Mouse (Mus musculus): Measurements from ENCODE around the gene Eepd1. TPM values are rescaled to one million over a fixed set of nuclear protein-coding genes. Genes with fewer than 3 reads are reported as not detected.

The Eepd1 gene
- total RNA-seq, 2 experiments from 2014 or later, result 99.2 to 114 TPM

- no peak for DNase-seq
- no peak overlapping the region for H3K4me3 ChIP-seq
- TF ChIP-seq CTCF (IDR thresholded peaks at IDR 0.05), result no peak
- H3K27ac ChIP-seq, result peak overlapping the region; percentile 68
- intact Hi-C loops (cut with DNase I), result loop anchor here (5.0 kb wide), 2 partner anchors 67 to 162 kb away; partner anchors contain the start of gene Eepd1
Measured at GRCm38 (mm10) chr9:25549130-25550060, 68.0 kb downstream of the Eepd1 start.

GRCm38 (mm10) chr9:25550196-25550595, 68.8 kb downstream of the Eepd1 start:
- DNase-seq, result no peak
- Histone ChIP-seq H3K27ac (peak overlapping the region; percentile 68), H3K4me3 (no peak overlapping the region)
- no peak for TF ChIP-seq CTCF (IDR thresholded peaks at IDR 0.05)
- intact Hi-C loops (cut with DNase I), result loop anchor here (5.0 kb wide), 1 partner anchor 68 kb away; the partner anchor contains the start of gene Eepd1

- Histone ChIP-seq H3K27ac (peak overlapping the region; percentile 64), H3K4me3 (no peak overlapping the region)
- no peak for TF ChIP-seq CTCF (IDR thresholded peaks at IDR 0.05)
- intact Hi-C loops (cut with DNase I), result loop anchor here (5.0 kb wide), 1 partner anchor 70 kb away; the partner anchor contains the start of gene Eepd1
- DNase-seq, result no peak
Measured at GRCm38 (mm10) chr9:25552532-25552931, 71.2 kb downstream of the Eepd1 start.

- peak; percentile 40 for TF ChIP-seq CTCF (IDR thresholded peaks at IDR 0.05)
- DNase-seq, result peak; percentile 81
- H3K4me3 ChIP-seq, result peak overlapping the region; percentile 58
- intact Hi-C loops (cut with DNase I), result loop anchor here (5.0 kb wide), 1 partner anchor 72 kb away; the partner anchor contains the start of gene Eepd1
- peak overlapping the region; percentile 84 for H3K27ac ChIP-seq
Measured at GRCm38 (mm10) chr9:25554246-25554803, 73.0 kb downstream of the Eepd1 start.

GRCm38 (mm10) chr9:25555261-25555660, 73.9 kb downstream of the Eepd1 start:
- no peak for TF ChIP-seq CTCF (IDR thresholded peaks at IDR 0.05)
- peak overlapping the region; percentile 84 for H3K27ac ChIP-seq
- no peak for DNase-seq
- intact Hi-C loops (cut with DNase I), result no loop called here
- H3K4me3 ChIP-seq, result peak overlapping the region; percentile 58

- Histone ChIP-seq H3K27ac (peak overlapping the region; percentile 84), H3K4me3 (peak overlapping the region; percentile 58)
- TF ChIP-seq CTCF (IDR thresholded peaks at IDR 0.05), result no peak
- DNase-seq, result no peak
- intact Hi-C loops (cut with DNase I), result no loop called here
Measured at GRCm38 (mm10) chr9:25556008-25556407, 74.7 kb downstream of the Eepd1 start.

- TF ChIP-seq CTCF (IDR thresholded peaks at IDR 0.05), result no peak
- Histone ChIP-seq H3K27ac (peak overlapping the region; percentile 24; the same call in 1 of the 2 replicates), H3K4me3 (no peak overlapping the region)
- no peak for DNase-seq
- intact Hi-C loops (cut with DNase I), result no loop called here
Measured at GRCm38 (mm10) chr9:25557378-25557777, 76.0 kb downstream of the Eepd1 start.

DNA sequence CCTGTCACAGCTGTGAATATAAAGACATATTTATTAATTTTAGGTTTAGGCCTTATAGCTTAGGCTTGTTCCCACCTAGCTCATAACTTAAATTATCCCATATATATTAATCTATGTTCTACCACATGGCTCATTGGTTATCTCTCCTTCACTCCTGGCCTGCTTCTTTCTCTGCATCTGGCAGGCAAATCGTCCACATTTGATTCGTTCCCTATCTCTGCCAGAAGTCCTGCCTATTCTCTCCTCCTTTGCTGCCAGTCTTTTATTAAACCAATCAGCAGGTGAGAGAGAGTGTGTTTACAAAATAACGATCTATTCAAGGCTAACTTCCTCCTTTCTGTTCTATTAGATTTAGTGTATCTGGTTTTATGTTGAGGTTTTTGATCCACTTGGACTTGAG, 77.5 kb downstream of the Eepd1 start:
- H3K4me3 ChIP-seq, result no peak overlapping the region
- intact Hi-C loops (cut with DNase I), result no loop called here
- TF ChIP-seq CTCF (IDR thresholded peaks at IDR 0.05), result no peak
- no peak for DNase-seq
- peak overlapping the region; percentile 12 for H3K27ac ChIP-seq

DNA sequence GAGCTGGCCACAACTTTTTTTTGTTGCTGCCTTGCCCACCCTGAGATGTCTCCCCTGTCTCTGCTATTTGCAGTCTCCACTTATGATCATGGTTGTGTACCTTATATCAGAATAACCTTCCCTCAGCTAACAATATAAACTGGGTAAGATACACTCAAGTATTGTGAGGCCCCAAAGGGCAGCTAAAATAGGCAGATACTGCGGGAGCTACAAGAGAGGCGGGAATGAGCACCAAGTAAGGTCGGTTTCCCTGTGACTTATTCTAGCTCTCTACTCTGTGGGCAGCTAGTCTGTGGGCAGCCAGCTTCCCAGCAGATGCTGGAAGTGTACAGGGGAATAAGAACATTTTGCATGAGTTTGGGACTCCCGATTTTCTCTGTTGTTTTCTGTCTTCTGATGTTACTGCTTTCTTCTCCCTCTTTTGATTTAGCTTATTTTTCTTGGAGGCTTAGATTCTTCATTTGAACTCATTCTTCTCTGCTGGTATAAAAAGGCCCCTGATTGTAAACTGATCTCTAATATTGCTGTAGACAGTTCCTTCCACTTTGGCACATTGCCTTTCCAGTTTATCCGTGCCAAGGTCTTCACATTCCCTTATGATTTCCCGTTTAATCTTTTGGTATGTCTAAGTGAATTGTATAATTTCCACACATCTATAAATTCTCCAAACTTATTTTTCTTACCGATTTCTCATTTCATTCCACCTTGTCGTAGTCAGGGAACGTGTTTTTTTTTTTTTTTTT, 78.8 kb downstream of the Eepd1 start:
- DNase-seq, result no peak
- no peak overlapping the region for H3K4me3 ChIP-seq
- H3K27ac ChIP-seq, result peak overlapping the region; percentile 61
- no peak for TF ChIP-seq CTCF (IDR thresholded peaks at IDR 0.05)
- intact Hi-C loops (cut with DNase I), result no loop called here

DNA sequence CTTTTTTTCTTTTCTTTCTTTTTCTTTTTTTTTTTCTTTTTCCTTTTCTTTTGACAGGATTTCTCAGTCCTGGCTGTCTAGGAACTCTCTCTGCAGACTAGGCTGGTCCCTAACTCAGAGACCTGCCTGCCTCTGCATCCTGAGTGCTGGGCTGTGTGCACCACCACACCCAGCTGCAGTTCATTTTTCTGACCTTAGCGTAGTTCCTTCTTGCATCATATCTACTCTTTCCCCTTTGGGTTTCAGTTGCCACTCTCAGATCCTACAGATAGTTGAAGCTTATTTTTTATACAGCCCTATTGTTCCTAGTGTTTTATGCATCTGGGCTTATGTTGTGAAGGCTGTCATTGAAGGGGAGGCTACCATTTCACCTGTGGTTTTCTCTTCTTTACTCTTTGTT, 79.8 kb downstream of the Eepd1 start:
- no peak for TF ChIP-seq CTCF (IDR thresholded peaks at IDR 0.05)
- intact Hi-C loops (cut with DNase I), result no loop called here
- DNase-seq, result no peak
- Histone ChIP-seq H3K27ac (no peak overlapping the region), H3K4me3 (no peak overlapping the region)

GRCm38 (mm10) chr9:25563806-25564205, 82.5 kb downstream of the Eepd1 start:
- Histone ChIP-seq H3K4me3 (no peak overlapping the region), H3K27ac (peak overlapping the region; percentile 54)
- DNase-seq, result no peak
- intact Hi-C loops (cut with DNase I), result no loop called here
- TF ChIP-seq CTCF (IDR thresholded peaks at IDR 0.05), result no peak

GRCm38 (mm10) chr9:25567071-25567470, 85.7 kb downstream of the Eepd1 start:
- DNase-seq, result no peak
- intact Hi-C loops (cut with DNase I), result no loop called here
- H3K27ac ChIP-seq, result peak overlapping the region; percentile 24; the same call in 1 of the 2 replicates
- H3K4me3 ChIP-seq, result no peak overlapping the region
- no peak for TF ChIP-seq CTCF (IDR thresholded peaks at IDR 0.05)

Data from gastrocnemius, adult 2 months (tissue).